Mouse (Mus musculus) hindbrain, embryonic 11.5 days (tissue): Measurements from ENCODE around the gene Pld3. TPM values are rescaled to one million over a fixed set of nuclear protein-coding genes. Genes with fewer than 3 reads are reported as not detected.
"Not testable (repeated sequence)": the region's sequence is repeated elsewhere in the genome, so short reads cannot be mapped to it uniquely, and the experiment has no call there.

Experiments used
- ATAC-seq: fragments of 200-750 bp; cut with Nextera tagmentation; 2 replicates; pipeline ENCODE4 v1.8.0; 2017; ENCODE audit warnings: mild to moderate bottlenecking, moderate TSS enrichment, moderate library complexity; ENCODE audit not compliant: low FRiP score
- DNase-seq: peaks from one replicate; pipeline ENCODE4 v3.0.0-alpha.2; 2015; ENCODE audit warnings: low spot score
- H3K27ac ChIP-seq: fragments of 300-500 bp; sonication (generic); 2 replicates; pipeline ENCODE4 v1.5.1; 2014; ENCODE audit warnings: mild to moderate bottlenecking, low read depth, low read length
- H3K27me3 ChIP-seq: fragments of 300-500 bp; sonication (generic); 2 replicates; pipeline ENCODE4 v1.6.1; 2014; ENCODE audit warnings: mild to moderate bottlenecking, low read length, moderate library complexity, mixed read lengths; ENCODE audit not compliant: control insufficient read depth, insufficient read depth
- H3K36me3 ChIP-seq: fragments of 300-500 bp; sonication (generic); 2 replicates; pipeline ENCODE4 v1.6.1; 2014; ENCODE audit warnings: mild to moderate bottlenecking, low read length, moderate library complexity, mixed read lengths; ENCODE audit not compliant: control insufficient read depth, insufficient read depth
- H3K4me1 ChIP-seq: fragments of 300-500 bp; sonication (generic); replicated peaks from 2 replicates; pipeline ENCODE4 v1.6.1; 2014; ENCODE audit warnings: low read length, mixed read lengths; ENCODE audit not compliant: control insufficient read depth, insufficient read depth
- H3K4me2 ChIP-seq: fragments of 300-500 bp; sonication (generic); replicated peaks from 2 replicates; pipeline ENCODE4 v1.6.1; 2014; ENCODE audit warnings: mild to moderate bottlenecking, low read depth, low read length
- H3K4me3 ChIP-seq: fragments of 300-500 bp; sonication (generic); 2 replicates; pipeline ENCODE4 v1.5.1; 2014; ENCODE audit warnings: low read depth, low read length
- H3K9ac ChIP-seq: fragments of 300-500 bp; sonication (generic); 2 replicates; pipeline ENCODE4 v1.6.1; 2014; ENCODE audit warnings: low read depth, low read length
- H3K9me3 ChIP-seq: fragments of 300-500 bp; sonication (generic); 2 replicates; pipeline ENCODE4 v1.6.1; 2016; ENCODE audit warnings: low read length; ENCODE audit not compliant: control insufficient read depth
- WGBS: fragments of 180-500 bp; shearing (Covaris S2); extraction: QIAGEN DNeasy Blood & Tissue Kit; methylation state at CpG from one replicate; pipeline ENCODE4 v1.1.7; 2014; 5-methylcytosine and 5-hydroxymethylcytosine counted together
- polyA plus RNA-seq: library from polyadenylated mRNA; unstranded; fragments of >200 nt; fragmentation: Nextera tagmentation; extraction: Ambion mirVana; gene quantifications from 2 replicates; pipeline ENCODE4 v1.2.1, GENCODE M21; 2014

Pld3 gene
- polyA plus RNA-seq, 1 experiment from 2014 or later: 72.9 TPM

DNA sequence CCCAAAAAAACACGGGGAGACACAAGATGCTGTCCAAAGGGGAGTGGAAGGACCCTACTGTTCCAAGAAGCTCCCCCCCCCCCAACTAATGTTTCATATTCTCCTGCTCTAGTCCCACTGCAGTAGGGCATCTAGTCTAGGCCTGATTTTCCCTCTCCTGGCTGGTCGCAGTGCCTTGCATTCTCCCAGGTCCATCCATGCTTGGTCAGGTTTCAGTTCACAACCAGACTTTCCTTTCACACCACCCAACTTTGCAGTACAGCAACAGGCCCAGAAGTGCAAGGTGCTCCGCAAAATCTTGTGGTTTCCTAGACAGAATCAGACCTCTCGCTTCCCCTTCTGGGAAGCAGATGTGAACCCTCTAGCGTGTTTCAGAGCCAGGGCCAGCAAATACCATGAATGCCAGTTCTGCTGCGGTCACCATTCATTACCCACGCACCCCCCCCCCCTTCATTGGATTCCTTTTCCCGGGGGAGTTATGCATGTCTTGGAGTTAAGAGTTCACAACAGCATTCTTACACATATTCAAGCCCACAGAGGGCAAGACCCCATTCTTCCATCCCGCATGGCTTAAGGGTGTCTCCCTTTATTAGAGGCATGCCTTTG is 46.1 kb downstream of the Pld3 start:
- Histone ChIP-seq H3K4me3 (no peak overlapping the region), H3K36me3 (no peaks in the 10 kb centered on the region), H3K9me3 (no peaks in the 10 kb centered on the region), H3K9ac (peak overlapping the region; percentile 58; the same call in 1 of the 2 replicates), H3K4me1 (0 out of 2 replicates have a peak, but pooled peaks cover 3% of the 10 kb centered on the region), H3K27me3 (no peaks in the 10 kb centered on the region), H3K27ac (no peak overlapping the region), H3K4me2 (peak overlapping the region; percentile 49)
- DNase-seq (peak; percentile 38), ATAC-seq (peak; percentile 3; the same call in 1 of the 2 replicates)
- WGBS: 44% methylated on average over 9 of the region's 9 CpGs

DNA sequence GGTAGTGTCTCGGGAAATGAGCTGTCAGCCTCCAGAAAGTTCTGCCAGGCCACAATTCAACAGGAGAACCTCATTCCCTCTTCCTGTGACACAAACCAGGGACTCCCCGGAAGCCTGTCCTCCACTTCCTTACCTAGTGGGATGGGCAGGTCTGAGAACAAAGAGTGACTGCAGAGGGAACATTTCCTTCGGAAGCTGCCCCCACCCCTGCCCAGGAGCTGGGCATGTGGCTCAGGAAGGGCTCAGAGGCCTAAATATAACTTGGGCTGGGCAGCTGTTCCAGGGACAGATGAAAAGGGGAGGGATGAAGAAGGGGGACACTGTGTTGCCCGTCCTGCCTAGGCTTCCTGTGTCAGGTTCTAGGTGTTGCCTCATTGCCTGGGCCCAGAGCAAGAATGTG is 51.4 kb downstream of the Pld3 start:
- Histone ChIP-seq H3K9ac (no peak overlapping the region), H3K9me3 (no peaks in the 10 kb centered on the region), H3K36me3 (no peaks in the 10 kb centered on the region), H3K27ac (no peak overlapping the region), H3K4me1 (0 out of 2 replicates have a peak, but pooled peaks cover 3% of the 10 kb centered on the region), H3K4me3 (no peak overlapping the region), H3K27me3 (no peaks in the 10 kb centered on the region), H3K4me2 (no peak overlapping the region)
- DNase-seq (no peak), ATAC-seq (no peak)
- 63% methylated on average over 4 of the region's 4 CpGs for WGBS

DNA sequence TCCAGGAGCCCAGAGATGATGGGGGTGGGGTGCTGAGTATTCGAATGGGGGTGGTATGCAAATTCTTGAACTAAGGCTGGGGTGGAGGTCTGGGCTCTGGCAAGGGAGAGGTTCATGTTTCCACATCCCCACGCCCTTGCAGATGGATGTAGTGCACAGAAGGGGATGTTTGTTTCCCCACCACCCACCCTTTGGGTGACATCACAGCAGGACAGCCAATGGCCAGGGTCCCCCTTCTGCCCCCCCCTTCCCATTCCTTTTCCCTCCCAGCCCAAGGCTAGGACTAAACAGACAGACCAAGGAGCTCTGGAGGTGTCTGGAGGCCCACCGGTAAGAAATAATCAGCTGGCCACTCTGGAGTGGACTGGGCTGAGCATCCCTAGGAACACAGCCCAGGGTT is 54.0 kb downstream of the Pld3 start, which contains the start of gene Prx:
Prx (plus strand) TSS at position 289 of the 400 bp plus-strand sequence.
- Histone ChIP-seq H3K27me3 (no peaks in the 10 kb centered on the region), H3K27ac (no peak within 1 kb of the TSS), H3K36me3 (no peaks in the 10 kb centered on the region), H3K4me1 (no peaks in the 10 kb centered on the region), H3K9me3 (no peaks in the 10 kb centered on the region), H3K4me3 (no peak within 1 kb of the TSS), H3K4me2 (no peak within 1 kb of the TSS), H3K9ac (no peak within 1 kb of the TSS)
- DNase-seq (no peak), ATAC-seq (no peak)
- WGBS: 51% methylated on average over 3 of the region's 3 CpGs

DNA sequence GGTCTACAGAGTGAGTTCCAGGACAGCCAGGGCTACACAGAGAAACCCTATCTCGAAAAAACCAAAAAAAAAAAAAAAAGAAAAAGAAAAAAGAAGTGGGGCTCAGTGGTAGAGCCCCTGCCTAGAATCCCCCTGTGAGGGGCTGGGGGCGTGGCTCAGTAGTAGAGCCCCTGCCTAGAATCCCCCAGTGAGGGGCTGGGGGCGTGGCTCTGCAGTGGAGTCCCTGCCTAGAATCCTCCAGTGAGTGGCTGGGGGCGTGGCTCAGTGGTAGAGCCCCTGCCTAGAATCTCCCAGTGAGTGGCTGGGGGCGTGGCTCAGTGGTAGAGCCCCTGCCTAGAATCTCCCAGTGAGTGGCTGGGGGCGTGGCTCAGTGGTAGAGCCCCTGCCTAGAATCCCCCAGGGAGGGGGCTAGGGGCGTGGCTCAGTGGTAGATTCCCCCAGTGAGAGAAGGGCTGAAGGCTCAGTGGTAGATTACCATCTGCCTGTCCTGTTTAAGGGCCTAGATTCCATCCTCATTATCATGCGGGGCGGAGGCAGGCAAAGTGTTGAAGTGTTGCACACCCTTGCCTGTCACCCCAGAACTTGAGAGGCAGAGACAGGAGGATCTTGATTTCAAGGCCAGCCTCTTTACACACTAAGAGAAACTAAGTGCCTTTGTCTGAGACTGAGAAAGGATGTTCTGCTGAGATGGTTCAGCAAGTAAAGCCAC is 58.2 kb downstream of the Pld3 start:
- DNase-seq, H3K27me3 ChIP-seq, H3K27ac ChIP-seq, H3K4me3 ChIP-seq, H3K9ac ChIP-seq, H3K36me3 ChIP-seq, H3K9me3 ChIP-seq, ATAC-seq, H3K4me1 ChIP-seq, H3K4me2 ChIP-seq: not testable (repeated sequence)
- WGBS: 92% methylated on average over 8 of the region's 9 CpGs

GRCm38 (mm10) chr7:27493450-27493849 is 59.6 kb downstream of the Pld3 start:
- ATAC-seq: no peak
- no peaks in the 10 kb centered on the region for H3K9me3 ChIP-seq
- no peaks in the 10 kb centered on the region for H3K36me3 ChIP-seq
- no peak for DNase-seq
- no peaks in the 10 kb centered on the region for H3K4me1 ChIP-seq
- H3K27ac ChIP-seq: no peak overlapping the region
- H3K4me3 ChIP-seq: no peak overlapping the region
- 90% methylated on average over 5 of the region's 5 CpGs for WGBS
- H3K4me2 ChIP-seq: no peak overlapping the region
- H3K27me3 ChIP-seq: no peaks in the 10 kb centered on the region
- no peak overlapping the region for H3K9ac ChIP-seq

DNA sequence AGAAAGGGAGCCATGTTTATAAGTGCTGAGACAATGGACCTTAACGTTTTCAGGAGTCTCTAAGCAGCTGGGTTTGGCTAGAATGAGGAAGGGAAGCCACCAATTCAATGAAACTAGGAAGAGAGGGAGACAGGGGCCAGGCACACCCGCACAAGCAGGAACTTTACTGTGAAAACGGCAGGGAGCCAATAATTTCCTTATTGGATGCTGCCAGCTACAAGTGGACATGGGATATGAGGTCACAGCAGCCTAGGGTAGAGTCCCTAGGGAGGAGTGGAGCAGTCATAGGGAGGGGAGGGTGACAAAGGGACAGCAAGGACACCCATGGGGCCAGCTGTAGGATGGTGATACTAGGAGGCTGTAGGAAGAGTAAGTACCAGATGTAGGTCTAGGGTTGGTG is 60.0 kb downstream of the Pld3 start:
- H3K9ac ChIP-seq: no peak overlapping the region
- DNase-seq (no peak), ATAC-seq (no peak)
- no peak overlapping the region for H3K27ac ChIP-seq
- no peaks in the 10 kb centered on the region for H3K36me3 ChIP-seq
- H3K4me3 ChIP-seq: no peak overlapping the region
- no peaks in the 10 kb centered on the region for H3K4me1 ChIP-seq
- H3K27me3 ChIP-seq: no peaks in the 10 kb centered on the region
- WGBS: 82% methylated on average over 3 of the region's 3 CpGs
- no peaks in the 10 kb centered on the region for H3K9me3 ChIP-seq
- H3K4me2 ChIP-seq: no peak overlapping the region

- Histone ChIP-seq H3K9me3 (no peaks in the 10 kb centered on the region), H3K9ac (no peak overlapping the region), H3K36me3 (no peaks in the 10 kb centered on the region), H3K4me3 (no peak overlapping the region), H3K27ac (no peak overlapping the region), H3K27me3 (no peaks in the 10 kb centered on the region), H3K4me2 (no peak overlapping the region), H3K4me1 (no peaks in the 10 kb centered on the region)
- ATAC-seq (no peak), DNase-seq (no peak)
- 76% methylated on average over 7 of the region's 7 CpGs for WGBS
Measured at GRCm38 (mm10) chr7:27491856-27492255, 61.2 kb downstream of the Pld3 start.

DNA sequence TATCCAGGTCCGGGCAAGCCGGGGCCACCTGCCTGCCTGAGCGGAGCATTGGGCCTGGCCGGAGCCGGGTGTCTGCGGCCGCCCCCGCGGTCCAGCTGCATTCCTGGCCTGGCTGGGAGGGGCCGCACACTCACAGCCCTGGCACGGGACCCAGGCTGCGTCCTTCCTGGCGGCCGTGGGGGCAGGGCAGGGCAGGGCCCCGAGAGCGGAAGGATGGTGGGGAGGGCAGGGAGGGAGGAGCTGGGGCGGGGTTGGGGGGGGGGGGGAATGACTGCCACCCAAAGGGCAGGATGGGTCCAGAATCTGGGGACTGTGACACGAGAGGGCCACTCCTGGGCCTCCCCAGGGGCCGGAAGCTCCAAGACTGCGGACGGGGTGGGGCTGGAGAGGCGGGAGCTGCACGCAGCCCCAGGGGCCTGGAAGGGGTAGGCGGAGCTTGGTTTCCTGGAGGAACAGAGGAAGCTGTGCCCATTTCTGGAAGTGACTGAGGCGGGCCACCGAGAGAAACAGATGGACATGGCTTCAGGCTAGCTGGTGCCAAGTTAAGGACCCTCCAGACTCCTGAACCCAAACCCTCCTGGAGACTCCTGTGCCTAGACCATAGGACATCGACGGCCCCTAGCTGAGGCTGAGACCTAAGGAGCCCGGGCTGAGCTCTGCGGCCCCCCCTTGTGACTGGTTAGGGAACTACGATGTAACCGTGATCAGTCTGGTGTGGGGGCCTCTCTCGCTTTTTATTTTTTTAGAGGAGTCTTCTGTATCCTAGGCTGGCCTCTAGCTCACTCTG is 62.3 kb downstream of the Pld3 start:
- H3K4me2 ChIP-seq: peak overlapping the region; percentile 50
- peak overlapping the region; percentile 19 for H3K9ac ChIP-seq
- H3K27me3 ChIP-seq: no peaks in the 10 kb centered on the region
- peak; percentile 81 for DNase-seq
- no peak overlapping the region for H3K27ac ChIP-seq
- peak; percentile 43 for ATAC-seq
- H3K4me3 ChIP-seq: peak overlapping the region; percentile 29
- no peaks in the 10 kb centered on the region for H3K4me1 ChIP-seq
- H3K9me3 ChIP-seq: no peaks in the 10 kb centered on the region
- H3K36me3 ChIP-seq: no peaks in the 10 kb centered on the region
- WGBS: under 1% methylated on average over 26 of the region's 33 CpGs
